Mouse (Mus musculus) intestine, postnatal 0 days (tissue): ENCODE measurements around the gene Tmsb15l. TPM values are rescaled to one million over a fixed set of nuclear protein-coding genes. Genes with fewer than 3 reads are reported as not detected.

Source experiments
- ATAC-seq: fragments of 200-750 bp; cut with Nextera tagmentation; 2 replicates; pipeline ENCODE4 v1.8.0; 2017; ENCODE audit warnings: mild to moderate bottlenecking, moderate TSS enrichment, moderate library complexity
- H3K27ac ChIP-seq: fragments of 300-500 bp; sonication (generic); 2 replicates; pipeline ENCODE4 v1.5.1; 2014; ENCODE audit warnings: mild to moderate bottlenecking, low read depth, low read length, moderate library complexity
- H3K27me3 ChIP-seq: fragments of 300-500 bp; sonication (generic); replicated peaks from 2 replicates; pipeline ENCODE4 v1.6.1; 2014; ENCODE audit warnings: low read length, mixed read lengths; ENCODE audit not compliant: control insufficient read depth, insufficient read depth
- H3K36me3 ChIP-seq: fragments of 300-500 bp; sonication (generic); 2 replicates; pipeline ENCODE4 v1.6.1; 2014; ENCODE audit warnings: mild to moderate bottlenecking, moderate library complexity; ENCODE audit not compliant: control insufficient read depth, insufficient read depth
- H3K4me1 ChIP-seq: fragments of 300-500 bp; sonication (generic); replicated peaks from 2 replicates; pipeline ENCODE4 v1.6.1; 2014; ENCODE audit warnings: antibody characterized with exemption, low read length, mixed read lengths; ENCODE audit not compliant: control insufficient read depth, insufficient read depth
- H3K4me2 ChIP-seq: fragments of 300-500 bp; sonication (generic); replicated peaks from 2 replicates; pipeline ENCODE4 v1.6.1; 2014; ENCODE audit warnings: low read depth, mild to moderate bottlenecking, moderate library complexity
- H3K4me3 ChIP-seq: fragments of 300-500 bp; sonication (generic); 2 replicates; pipeline ENCODE4 v1.5.1; 2014; ENCODE audit warnings: low read depth, low read length
- H3K9ac ChIP-seq: fragments of 300-500 bp; sonication (generic); 2 replicates; pipeline ENCODE4 v1.6.1; 2014; ENCODE audit warnings: mild to moderate bottlenecking, low read depth, low read length
- H3K9me3 ChIP-seq: fragments of 300-500 bp; sonication (generic); 2 replicates; pipeline ENCODE4 v1.6.1; 2016; ENCODE audit warnings: mixed run types; ENCODE audit not compliant: control insufficient read depth
- CTCF ChIP-seq: sonication (generic); IDR thresholded peaks from 2 replicates; pipeline ENCODE4 v1.5.1; 2016; ENCODE audit warnings: low read depth, mild to moderate bottlenecking, control low read depth, antibody characterized with exemption, moderate library complexity
- WGBS: fragments of 180-500 bp; shearing (Covaris S2); extraction: QIAGEN DNeasy Blood & Tissue Kit; methylation state at CpG from one replicate; pipeline ENCODE4 v1.1.7; 2014; 5-methylcytosine and 5-hydroxymethylcytosine counted together
- polyA plus RNA-seq: library from polyadenylated mRNA; unstranded; fragments of >200 nt; fragmentation: Nextera tagmentation; extraction: Ambion mirVana; gene quantifications from 2 replicates; pipeline ENCODE4 v1.2.1, GENCODE M21; 2015

The Tmsb15l gene
- polyA plus RNA-seq = 3.7 and 7.0 TPM in 2 replicates

GRCm38 (mm10) chrX:136976424-136977084 is at the start of gene Tmsb15l, which contains the start of gene Tmsb15b1:
Tmsb15l (minus strand) TSS chrX:136976869.
Tmsb15b1 (minus strand) TSS chrX:136976874.
- Histone ChIP-seq H3K4me2 (peak within 1 kb of the TSS; percentile 63), H3K4me1 (no peaks in the 10 kb centered on the region), H3K4me3 (peak within 1 kb of the TSS; percentile 33), H3K27me3 (no peaks in the 10 kb centered on the region), H3K36me3 (no peaks in the 10 kb centered on the region), H3K9ac (peak within 1 kb of the TSS; percentile 4; the same call in 1 of the 2 replicates), H3K9me3 (no peaks in the 10 kb centered on the region), H3K27ac (no peak within 1 kb of the TSS)
- peak; percentile 100 for ATAC-seq
- TF ChIP-seq CTCF = no peak
- 29% methylated on average over 15 of the region's 15 CpGs for whole genome bisulfite sequencing

GRCm38 (mm10) chrX:137019310-137019709 is 42.6 kb upstream of the Tmsb15l start:
- TF ChIP-seq CTCF = peak; percentile 76
- no peaks in the 10 kb centered on the region for H3K9me3 ChIP-seq
- no peak overlapping the region for H3K9ac ChIP-seq
- no peak overlapping the region for H3K4me3 ChIP-seq
- H3K4me2 ChIP-seq = no peak overlapping the region
- 24% methylated on average over 1 of the region's 1 CpGs for WGBS
- H3K27ac ChIP-seq = no peak overlapping the region
- H3K36me3 ChIP-seq = no peaks in the 10 kb centered on the region
- ATAC-seq = peak; percentile 22; the same call in 1 of the 2 replicates
- H3K27me3 ChIP-seq = no peaks in the 10 kb centered on the region
- H3K4me1 ChIP-seq = no peaks in the 10 kb centered on the region

- H3K9ac ChIP-seq = no peak overlapping the region
- TF ChIP-seq CTCF = no peak
- no peaks in the 10 kb centered on the region for H3K9me3 ChIP-seq
- no peaks in the 10 kb centered on the region for H3K4me1 ChIP-seq
- no peak overlapping the region for H3K4me2 ChIP-seq
- no peaks in the 10 kb centered on the region for H3K27me3 ChIP-seq
- no peak overlapping the region for H3K27ac ChIP-seq
- no peaks in the 10 kb centered on the region for H3K36me3 ChIP-seq
- no peak overlapping the region for H3K4me3 ChIP-seq
- no peak for ATAC-seq
- WGBS = 68% methylated on average over 1 of the region's 1 CpGs
These were observed 41.0 kb upstream of the Tmsb15l start for GRCm38 (mm10) chrX:137017668-137018067.

GRCm38 (mm10) chrX:137015099-137015709 is 38.5 kb upstream of the Tmsb15l start:
- H3K4me1 ChIP-seq = no peaks in the 10 kb centered on the region
- peak; percentile 74 for TF ChIP-seq CTCF
- H3K9me3 ChIP-seq = no peaks in the 10 kb centered on the region
- no peak overlapping the region for H3K4me3 ChIP-seq
- ATAC-seq = no peak
- no peak overlapping the region for H3K27ac ChIP-seq
- no peaks in the 10 kb centered on the region for H3K27me3 ChIP-seq
- 54% methylated on average over 6 of the region's 6 CpGs for WGBS
- no peak overlapping the region for H3K4me2 ChIP-seq
- H3K36me3 ChIP-seq = no peaks in the 10 kb centered on the region
- no peak overlapping the region for H3K9ac ChIP-seq

- TF ChIP-seq CTCF = no peak
These were observed 19.6 kb upstream of the Tmsb15l start for GRCm38 (mm10) chrX:136996256-136996655.

GRCm38 (mm10) chrX:136993641-136994040 is 17.0 kb upstream of the Tmsb15l start:
- H3K4me3 ChIP-seq = no peak overlapping the region; the same call in 1 of the 2 replicates
- H3K4me2 ChIP-seq = peak overlapping the region; percentile 60; the same call in 1 of the 2 replicates
- 0 out of 2 replicates have a peak, but pooled peaks cover 4% of the 10 kb centered on the region for H3K27me3 ChIP-seq
- no peaks in the 10 kb centered on the region for H3K36me3 ChIP-seq
- no peaks in the 10 kb centered on the region for H3K4me1 ChIP-seq
- 45% methylated on average over 14 of the region's 14 CpGs for WGBS
- H3K27ac ChIP-seq = no peak overlapping the region
- H3K9me3 ChIP-seq = no peaks in the 10 kb centered on the region
- no peak for ATAC-seq
- H3K9ac ChIP-seq = no peak overlapping the region
- TF ChIP-seq CTCF = no peak

More at GRCm38 (mm10) chrX:136996256-136996655, 19.6 kb upstream of the Tmsb15l start:
- 72% methylated on average over 2 of the region's 2 CpGs for WGBS
- no peak for ATAC-seq
- Histone ChIP-seq H3K9ac (no peak overlapping the region), H3K4me1 (no peaks in the 10 kb centered on the region), H3K27me3 (0 out of 2 replicates have a peak, but pooled peaks cover 4% of the 10 kb centered on the region), H3K9me3 (no peaks in the 10 kb centered on the region), H3K4me2 (no peak overlapping the region), H3K27ac (no peak overlapping the region), H3K36me3 (no peaks in the 10 kb centered on the region), H3K4me3 (no peak overlapping the region)
